Mouse (Mus musculus) gonadal fat pad, adult 2 months (tissue): ENCODE data around the gene Osbpl8. TPM values are rescaled to one million over a fixed set of nuclear protein-coding genes. Genes with fewer than 3 reads are reported as not detected.

Experiments used
- DNase-seq: peaks from one replicate; pipeline ENCODE4 v3.0.0-alpha.2; 2012; ENCODE audit warnings: low read depth
- polyA plus RNA-seq: library from polyadenylated mRNA; depleted of rRNA; stranded (reverse); fragments of >200 nt; gene quantifications from 2 replicates; pipeline ENCODE4 v1.2.3, GENCODE M21; 2012

Gene Osbpl8
- polyA plus RNA-seq, 1 experiment, result 8.0 TPM

DNA sequence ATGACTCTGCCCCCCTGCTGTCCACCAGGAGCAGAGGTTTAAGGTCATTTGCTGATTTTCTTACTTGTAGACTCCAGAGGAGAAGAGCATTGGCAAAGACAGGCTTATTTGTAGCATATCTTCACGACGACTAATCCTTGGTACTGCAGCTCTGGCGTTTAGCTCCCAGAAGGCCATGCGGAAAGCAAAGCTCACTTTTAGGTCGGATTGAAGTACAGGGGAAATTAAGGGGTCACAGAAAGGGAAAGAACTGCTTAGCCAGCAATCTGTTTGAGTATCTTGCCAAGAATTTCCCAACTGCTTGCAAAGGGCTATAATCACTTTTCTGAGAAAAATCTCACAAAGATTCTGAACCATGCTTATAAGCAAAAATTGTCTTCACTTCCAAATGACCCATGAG, 14.8 kb upstream of the Osbpl8 start:
- DNase-seq, result no peak

DNA sequence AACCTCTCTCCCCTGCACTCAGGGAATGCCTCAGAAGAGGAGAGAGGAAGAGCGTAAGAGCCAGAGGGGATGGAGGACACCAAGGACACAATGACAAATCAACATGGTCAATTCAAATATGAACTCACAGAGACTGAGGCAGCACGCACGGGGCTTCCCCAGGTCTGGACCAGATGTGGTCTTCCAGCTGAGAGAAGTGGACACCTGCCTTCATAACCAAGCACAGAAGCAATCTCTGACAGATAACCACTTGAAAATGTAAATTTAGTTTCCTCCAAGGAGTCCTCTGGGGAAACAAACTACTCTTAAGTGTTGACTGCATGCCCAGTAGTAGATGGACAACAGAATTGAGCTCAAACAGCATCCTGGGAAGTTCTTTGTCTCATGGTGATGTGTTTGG, 9.5 kb upstream of the Osbpl8 start:
- no peak for DNase-seq

GRCm38 (mm10) chr10:111155571-111155970, 9.0 kb upstream of the Osbpl8 start:
- no peak for DNase-seq

DNA sequence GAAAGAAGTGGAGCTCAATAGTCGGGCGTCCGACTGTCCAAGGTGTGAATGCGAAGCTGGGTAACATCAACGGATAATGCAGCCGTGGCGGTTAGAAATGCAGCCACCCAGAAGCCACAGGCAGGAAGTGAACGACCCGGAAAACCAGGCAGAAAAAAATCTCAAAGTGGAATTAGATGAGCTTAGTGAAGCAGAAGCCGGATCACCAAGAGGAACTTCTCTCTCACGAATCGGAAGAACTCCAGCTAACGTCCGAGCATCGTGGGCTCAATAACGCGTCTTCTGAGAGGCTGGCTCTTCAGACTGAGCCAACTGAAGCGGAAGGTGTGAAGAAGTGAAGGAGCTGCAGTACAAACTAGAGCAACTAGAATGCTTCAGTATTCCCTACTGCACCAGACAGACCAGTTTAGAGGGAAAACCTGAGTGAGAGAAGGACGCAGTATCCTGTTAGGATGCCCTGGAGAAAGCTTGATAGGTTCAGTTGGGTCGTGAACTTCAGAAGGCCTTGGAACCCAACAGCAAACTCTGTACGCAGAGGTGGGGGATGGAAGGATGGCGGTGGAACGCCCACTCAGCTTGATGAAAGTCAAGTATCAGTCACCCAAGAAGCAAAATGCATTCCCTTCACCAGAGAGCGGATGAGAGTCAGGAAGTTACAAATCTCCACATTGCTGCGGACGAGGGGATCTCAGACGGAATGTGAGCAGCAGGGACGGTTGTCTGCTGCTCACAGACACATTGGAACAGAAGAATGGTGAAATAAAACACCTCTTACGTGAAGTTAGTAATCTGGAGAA, 8.0 kb upstream of the Osbpl8 start:
- DNase-seq, result no peak

DNA sequence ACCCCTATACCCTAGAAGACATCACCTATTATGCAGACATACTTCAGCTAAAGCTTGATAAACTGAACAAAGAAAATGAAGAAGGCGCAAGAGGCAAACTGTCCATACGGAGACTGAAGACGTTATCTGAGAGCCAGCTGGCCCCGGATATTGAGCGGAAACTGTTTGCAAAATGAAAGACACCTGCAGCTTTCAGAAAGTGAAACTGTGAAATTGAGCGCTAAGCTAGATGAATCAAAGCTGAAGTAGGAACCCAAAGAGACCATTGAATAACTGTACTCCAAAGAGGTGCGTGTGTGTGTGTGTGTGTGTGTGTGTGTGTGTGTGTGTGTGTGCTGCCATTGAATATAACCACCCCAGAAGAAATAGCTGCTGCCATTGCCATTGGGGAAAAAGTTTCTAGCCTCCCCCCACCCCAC, 7.3 kb upstream of the Osbpl8 start:
- DNase-seq, result no peak

GRCm38 (mm10) chr10:111159789-111160522, 4.6 kb upstream of the Osbpl8 start:
- DNase-seq, result no peak

GRCm38 (mm10) chr10:111160540-111160939, 4.0 kb upstream of the Osbpl8 start:
- DNase-seq, result no peak

DNA sequence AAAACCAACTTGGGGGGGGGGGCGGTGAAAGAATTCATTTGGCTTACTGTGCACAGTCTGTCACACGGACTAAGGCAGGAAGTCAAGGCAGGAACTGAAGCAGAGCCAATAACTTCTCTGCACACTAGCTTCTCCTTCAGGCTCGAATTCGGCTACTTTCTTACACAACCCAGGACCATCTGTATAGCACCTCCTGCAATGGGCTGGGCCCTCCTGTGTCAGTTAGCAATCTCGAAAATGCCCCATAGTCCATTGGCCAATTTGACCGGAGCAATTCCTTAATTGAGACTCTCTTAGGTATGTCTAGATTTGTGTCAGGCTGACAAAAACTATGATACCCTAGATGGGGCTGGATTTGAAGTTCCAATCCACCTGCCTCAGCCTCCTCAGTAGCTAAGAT, 3.2 kb upstream of the Osbpl8 start:
- DNase-seq, result no peak

DNA sequence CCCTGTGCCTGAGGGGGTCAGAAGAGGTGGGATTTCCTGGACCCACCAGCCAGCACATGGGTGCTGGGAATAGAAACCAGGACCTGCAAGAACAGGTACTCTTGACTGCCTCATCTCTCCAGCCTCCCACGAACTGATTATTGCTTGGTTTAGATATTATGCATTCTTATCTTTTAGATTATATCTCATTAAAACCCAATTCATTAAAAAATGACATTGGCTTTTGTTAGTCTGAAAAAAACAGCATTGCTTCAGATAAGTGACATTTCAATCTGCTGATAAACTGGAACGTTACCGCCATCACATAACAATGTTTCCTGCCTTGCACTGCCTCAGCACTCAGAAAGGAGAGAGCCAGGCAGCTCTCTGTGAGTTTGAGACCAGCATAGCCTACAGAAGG, 1.5 kb upstream of the Osbpl8 start:
- DNase-seq, result no peak

GRCm38 (mm10) chr10:111163601-111164240, 831 bp upstream of the Osbpl8 start:
- DNase-seq, result no peak

GRCm38 (mm10) chr10:111165219-111165981, 848 bp downstream of the Osbpl8 start:
- no peak for DNase-seq

DNA sequence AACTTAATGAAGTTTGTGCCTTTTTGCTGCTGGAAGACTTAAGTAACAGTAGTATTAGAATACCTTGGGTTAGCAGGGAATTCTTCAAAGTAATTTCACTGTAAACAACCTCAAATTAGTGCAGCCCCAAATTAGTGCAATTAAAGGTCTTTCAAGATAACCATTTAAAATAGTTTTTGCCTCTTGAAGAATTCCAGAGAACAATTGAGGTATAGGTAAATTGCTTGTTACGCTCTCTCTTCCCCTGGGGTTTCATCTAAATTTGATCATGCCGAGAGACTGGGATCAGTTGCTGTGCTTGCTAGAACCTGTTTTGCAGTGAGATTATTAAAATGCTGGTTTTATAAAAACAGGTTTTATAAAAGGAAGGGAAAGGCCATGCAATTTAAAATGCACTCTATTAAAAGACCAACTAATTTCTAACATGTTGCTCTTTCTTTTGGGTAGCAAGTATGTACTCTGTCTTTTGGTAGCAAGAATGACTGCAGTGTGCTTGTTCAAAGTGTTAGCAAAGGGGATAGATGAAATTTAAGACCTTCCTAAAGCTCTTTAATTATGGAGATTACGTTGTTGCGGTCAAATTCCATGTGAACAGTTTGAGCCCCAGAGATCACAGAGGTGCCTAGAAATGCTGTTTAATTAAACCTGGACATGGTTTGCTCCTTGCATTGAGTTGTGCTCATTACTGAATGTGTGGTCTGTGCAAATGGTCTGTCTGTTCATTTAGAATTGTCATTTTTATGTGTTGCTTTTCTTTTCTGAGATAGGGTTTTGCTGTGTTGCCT, 1.7 kb downstream of the Osbpl8 start:
- DNase-seq, result no peak

GRCm38 (mm10) chr10:111167444-111167843, 2.9 kb downstream of the Osbpl8 start:
- no peak for DNase-seq

DNA sequence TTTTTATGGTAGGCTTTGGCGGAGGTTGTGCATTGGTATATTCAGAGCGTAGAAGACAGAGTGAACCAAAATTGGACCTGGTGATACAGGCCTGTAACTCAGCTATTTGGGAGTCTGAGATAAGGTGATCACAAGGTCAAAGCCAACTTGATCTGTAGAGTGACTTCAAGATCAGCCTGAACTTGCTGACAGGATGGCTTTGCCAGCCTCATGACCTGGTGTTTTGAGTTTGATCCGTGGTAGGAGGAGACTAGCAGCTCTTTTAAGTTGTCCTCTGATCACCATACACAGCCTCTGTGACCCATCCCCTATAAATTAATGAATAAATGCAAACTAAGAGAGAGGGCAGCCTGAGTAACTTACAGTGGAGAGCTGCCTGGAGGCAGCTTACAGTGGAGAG, 3.8 kb downstream of the Osbpl8 start:
- no peak for DNase-seq

DNA sequence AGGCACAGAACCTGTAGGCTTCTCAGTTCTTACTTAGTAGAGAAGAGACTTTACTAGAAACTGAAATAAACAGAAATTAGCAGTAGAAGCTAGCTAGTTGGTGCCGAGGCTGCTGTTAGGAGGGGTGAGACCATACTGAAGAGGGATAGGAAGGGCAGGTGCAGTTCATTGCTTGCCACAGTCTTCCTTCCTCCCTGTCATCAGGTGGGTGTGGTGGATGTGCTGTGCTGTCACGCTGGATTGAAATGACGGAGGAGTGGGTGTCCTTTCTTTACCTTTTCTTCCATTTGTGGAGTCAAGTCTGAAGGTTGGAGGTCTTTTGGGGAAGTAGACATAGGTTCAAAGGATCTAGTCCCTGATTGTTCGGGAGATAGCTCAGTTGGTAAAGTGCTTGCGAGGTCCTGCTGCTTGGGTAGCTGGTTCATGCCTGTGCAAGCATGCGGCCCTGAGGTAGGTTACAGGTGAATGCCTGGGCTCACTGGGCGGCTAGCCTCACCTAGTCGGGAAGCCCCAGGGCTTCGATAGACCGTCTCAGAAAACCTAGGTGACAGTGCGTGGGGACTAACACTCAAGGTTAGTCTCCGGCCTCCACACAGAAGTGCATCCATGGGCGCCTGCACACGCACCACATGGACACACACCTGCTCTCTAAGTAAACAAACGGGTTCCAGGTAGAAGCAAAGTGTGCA, 6.8 kb downstream of the Osbpl8 start:
- DNase-seq, result no peak

DNA sequence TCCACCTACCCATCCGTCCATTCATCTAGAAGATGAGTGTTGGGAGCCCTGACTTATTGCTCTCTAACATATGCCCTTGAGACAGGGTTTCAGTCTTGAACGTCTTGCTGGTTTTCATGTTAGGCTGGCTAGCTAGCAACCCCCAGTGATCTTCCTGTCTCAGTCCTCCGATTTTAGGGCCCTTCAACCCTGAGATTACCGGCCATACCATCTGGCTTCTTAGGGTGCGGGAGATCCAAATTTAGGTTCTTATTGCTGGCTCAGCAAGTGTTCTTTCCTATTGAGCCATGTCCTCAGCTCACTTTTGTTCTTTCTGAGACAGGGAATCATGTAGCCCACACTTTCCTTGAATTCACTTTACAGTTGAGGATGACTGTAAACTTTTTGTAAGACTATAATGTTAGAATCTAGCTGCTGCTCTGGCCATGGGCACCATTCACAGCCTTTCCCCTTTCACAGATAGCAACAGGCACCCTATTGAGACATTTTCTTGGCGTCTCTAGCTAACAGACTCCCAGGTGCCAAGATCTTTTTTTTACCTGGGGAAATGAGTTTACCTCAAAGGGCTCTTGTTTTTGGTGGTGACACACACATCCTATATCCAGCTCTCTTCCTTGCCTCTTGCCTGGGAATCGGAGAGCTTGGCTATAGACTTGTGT, 9.2 kb downstream of the Osbpl8 start:
- no peak for DNase-seq

DNA sequence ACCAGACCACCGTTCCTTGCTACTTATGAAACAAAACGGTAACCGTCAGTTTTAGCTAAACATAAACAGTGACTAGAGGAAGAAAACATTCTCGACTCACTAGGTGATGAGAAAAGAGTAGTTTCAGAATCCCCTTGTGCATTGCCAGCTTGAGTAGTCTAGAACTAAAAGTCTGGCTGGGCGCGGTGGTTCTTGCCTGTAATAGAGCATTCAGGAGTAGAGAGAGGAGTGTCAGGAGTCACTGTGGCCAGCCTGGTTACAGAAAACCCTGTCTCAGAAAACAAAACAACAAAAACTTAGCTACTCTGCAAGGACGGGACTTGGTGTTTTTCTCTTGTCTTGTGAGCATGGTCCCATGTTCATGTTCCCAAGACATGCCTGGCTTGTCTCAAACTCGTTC, 12.8 kb downstream of the Osbpl8 start:
- DNase-seq, result no peak

DNA sequence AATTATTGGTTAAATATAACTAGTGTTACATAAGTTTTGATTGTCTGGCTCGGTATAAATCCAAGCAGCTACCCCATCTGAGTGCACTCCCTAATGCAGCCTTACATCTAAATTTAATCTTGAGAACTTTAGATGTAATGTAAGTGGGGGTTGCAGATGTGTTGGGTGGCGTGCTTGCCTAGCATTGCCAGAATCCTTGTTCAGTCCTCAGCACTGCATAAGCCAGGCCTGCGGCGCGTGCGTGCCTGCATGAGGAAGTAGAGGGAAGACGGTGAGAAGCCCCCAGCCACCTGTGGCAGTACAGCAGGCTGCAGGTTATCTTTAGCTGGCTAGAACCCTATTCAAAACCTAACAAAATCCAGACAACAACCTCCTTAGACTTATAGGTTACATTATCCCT, 13.5 kb downstream of the Osbpl8 start:
- DNase-seq, result no peak

GRCm38 (mm10) chr10:111180633-111181032, 16.1 kb downstream of the Osbpl8 start:
- no peak for DNase-seq

- no peak for DNase-seq
These were observed 19.2 kb downstream of the Osbpl8 start for GRCm38 (mm10) chr10:111183634-111184270.
